Mouse (Mus musculus) activated CD4-positive, CD25-positive, alpha-beta regulatory T cell, adult 4 months (primary cell): Measurements from ENCODE around the gene Gna13. TPM values are rescaled to one million over a fixed set of nuclear protein-coding genes. Genes with fewer than 3 reads are reported as not detected.
A peak's percentile ranks its signal among the peaks of the same experiment; 100 is the strongest.
"Not testable (repeated sequence)": the region's sequence is repeated elsewhere in the genome, so short reads cannot be mapped to it uniquely, and the experiment has no call there.

Experiments used
- ATAC-seq: one replicate; pipeline ENCODE4 v1.8.0; 2017
- polyA plus RNA-seq, 2 experiments: library from polyadenylated mRNA; unstranded; fragments of 100-300 nt; shearing (Covaris generic); gene quantifications; one replicate each; pipeline ENCODE4 v1.2.1; 2017

Gna13 gene
- 10 to 100 TPM; 56.6 to 64.4 TPM for polyA plus RNA-seq

DNA sequence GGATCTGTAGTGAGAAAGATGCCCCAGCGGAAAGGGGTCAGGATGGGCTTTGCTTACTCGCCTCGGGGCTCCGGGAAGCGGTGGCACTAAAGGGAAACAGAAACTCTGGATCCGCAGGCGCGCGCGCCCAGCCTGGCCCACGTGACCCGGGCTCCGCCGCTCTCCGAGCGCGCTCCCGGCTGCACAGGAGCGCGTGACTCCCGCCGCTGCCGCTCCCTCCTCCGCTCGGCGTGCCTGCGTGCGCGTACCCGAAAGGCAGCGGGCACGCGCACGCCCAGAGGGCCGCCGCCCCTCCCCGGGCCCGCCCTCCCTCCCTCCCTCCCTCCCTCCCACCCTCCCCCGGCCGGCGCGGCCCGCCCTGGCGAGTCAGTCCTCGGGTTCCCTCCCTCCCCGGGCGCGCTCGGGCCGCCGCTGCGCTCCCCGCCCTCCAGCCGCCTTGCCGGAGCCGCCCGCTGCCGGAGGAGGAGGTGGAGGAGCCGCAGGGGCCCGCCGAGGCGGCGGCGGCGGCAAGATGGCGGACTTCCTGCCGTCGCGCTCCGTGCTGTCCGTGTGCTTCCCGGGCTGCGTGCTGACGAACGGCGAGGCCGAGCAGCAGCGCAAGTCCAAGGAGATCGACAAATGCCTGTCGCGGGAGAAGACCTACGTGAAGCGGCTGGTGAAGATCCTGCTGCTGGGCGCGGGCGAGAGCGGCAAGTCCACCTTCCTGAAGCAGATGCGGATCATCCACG, at the start of gene Gna13:
TSS of gene Gna13 (plus strand) at position 369 of the 728 bp plus-strand sequence.
- peak; percentile 35 for ATAC-seq

DNA sequence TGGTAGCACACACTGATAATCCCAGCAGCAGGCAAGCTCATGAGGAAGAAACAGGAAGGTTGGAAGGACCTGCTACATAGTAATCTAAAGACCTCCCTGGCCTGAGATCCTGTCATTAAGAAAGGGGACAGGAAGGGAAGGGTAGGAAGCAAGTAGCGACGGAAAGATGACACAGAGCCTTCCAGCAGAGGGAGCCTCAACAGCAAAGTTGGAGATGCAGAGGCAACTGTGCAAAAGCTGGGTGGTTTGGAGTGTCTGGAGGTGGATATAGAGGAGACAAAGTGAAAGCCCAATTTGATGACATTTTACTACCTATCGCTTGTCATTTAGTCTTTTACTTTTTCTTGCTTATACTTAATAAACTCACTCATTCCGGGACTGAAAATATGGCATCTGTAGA, 45.7 kb upstream of the Gna13 start:
- peak; percentile 48 for ATAC-seq

GRCm38 (mm10) chr11:109319471-109319870, 43.2 kb upstream of the Gna13 start:
- no peak for ATAC-seq

- ATAC-seq: no peak
Observed at GRCm38 (mm10) chr11:109319946-109320345, 42.7 kb upstream of the Gna13 start.

GRCm38 (mm10) chr11:109320361-109320933, 42.2 kb upstream of the Gna13 start:
- ATAC-seq: no peak

- no peak for ATAC-seq
Observed at GRCm38 (mm10) chr11:109326270-109326669, 36.4 kb upstream of the Gna13 start.

- no peak for ATAC-seq
Observed at GRCm38 (mm10) chr11:109327381-109327780, 35.2 kb upstream of the Gna13 start.

DNA sequence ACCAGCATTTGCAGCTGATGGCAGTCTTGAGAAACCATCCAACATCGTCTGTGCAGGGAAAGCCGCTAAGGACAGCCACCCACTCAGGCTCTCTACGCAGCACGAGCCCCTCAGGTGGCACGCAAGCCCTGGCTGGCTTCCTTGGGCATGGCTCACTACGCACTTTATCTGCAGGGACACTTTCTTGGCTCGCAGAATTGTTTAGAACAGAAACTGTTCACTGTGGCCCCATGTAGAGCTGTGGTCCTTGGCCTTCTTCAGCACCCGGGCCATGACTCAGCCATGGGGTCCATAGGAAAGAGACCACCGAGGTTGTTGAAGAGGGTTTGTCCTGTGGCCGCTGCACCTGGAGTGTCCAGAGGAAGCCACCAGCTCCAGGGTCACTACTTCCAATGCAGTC, 34.7 kb upstream of the Gna13 start:
- ATAC-seq: no peak

DNA sequence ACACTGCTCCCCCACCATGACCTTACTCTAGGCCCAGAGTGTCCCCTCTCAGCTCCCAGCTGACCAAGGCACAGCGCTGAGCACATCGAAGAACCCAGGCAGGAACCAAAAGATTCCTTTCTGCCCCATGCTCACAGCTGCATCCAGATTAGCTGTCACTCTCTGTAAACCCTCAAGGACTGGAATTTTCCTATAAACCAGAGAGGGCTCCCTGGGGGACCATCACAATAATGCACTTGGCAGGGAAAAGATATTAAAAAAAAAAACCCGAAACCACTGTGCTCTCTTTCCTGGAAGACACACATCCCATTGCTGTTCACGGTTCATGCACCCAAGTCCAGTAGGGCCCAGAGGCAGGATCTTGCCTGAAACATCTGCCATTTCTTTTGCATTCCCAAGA, 33.3 kb upstream of the Gna13 start:
- no peak for ATAC-seq

DNA sequence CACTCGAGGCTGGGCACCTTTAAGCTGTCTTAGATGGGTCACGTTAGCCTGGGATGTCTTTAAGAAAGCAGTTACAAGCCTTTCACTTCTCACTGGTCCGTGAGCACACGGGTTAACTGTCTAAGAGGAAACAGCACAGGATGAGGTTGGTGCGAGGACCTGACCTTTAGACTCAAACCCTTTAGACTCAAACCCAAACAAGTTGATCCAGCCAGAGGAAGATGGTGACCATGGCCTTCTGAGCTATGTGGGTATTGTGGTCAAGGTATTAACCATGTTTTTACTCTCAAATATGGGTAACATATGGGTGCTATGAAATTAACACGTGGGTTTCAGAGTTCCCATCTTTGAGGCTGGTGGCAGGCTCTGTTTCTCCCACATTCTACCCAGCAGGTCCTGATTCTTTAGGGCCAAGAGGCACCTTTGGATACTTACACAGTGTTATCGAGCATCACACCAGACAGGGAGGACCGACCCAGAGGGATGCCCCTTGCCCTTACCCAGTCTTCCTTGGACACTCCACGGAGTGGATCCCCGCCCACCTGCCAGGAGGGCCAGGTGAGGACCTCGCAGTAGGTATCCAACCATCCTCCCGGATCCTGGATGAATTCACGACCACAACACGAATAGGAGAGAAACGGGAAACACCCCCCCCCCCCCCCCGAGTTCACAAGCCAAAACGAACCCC, 31.8 kb upstream of the Gna13 start:
- no peak for ATAC-seq

DNA sequence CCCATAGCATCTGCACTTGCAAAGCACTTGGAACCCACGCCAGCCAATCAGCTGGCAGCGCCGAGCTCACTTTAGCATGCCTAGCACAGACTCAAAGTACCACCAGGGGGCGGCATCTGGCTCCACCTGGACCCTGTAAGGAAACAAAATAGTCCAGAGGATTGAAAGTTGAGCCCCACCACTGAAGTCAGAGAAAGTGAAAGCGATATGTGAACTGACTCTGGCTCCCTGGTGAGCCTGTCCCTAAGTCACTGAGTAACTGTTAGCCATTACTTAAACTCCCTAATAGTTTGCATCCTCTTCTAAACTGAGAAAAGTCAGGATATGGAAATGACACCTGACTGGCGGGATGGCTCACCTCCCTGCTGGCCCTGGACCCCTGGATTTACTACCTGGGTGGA, 31.2 kb upstream of the Gna13 start:
- peak; percentile 98 for ATAC-seq

DNA sequence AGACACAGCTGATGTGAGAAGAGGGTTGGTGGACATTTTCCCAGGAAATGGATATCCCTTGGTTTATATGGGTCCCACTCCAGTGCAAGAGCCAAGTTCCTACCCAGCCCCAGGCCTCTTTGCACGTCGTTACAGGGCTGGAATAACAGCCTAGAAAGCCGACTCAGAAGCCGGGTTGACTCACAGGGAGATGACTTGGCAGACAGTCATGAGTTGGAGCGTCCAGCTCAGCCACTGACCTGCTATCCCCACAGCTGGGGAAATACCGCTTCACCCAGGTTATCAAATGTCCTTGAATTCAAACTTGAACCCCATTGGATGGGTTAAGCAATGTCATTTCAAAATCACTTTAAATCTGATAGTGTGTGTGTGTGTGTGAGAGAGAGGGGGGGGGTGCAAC, 29.9 kb upstream of the Gna13 start:
- no peak for ATAC-seq

DNA sequence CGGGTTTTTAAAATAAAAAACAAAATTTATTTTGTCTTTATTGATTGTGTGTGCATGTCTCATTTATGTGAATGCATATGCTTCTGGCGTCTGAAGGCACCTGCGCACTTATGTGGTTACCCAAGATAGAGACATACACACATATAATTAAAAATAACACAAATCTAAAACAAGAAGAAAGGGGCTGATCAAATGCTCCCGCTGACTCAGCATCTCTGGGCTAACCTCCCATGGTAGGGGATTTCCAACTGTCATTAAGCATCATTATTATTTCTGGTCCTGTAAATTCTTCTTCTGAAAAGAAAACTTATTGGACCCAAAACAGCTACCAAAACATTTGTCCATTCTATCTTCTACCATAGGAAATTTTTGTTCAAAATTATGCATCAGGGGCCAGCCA, 27.9 kb upstream of the Gna13 start:
- ATAC-seq: no peak

DNA sequence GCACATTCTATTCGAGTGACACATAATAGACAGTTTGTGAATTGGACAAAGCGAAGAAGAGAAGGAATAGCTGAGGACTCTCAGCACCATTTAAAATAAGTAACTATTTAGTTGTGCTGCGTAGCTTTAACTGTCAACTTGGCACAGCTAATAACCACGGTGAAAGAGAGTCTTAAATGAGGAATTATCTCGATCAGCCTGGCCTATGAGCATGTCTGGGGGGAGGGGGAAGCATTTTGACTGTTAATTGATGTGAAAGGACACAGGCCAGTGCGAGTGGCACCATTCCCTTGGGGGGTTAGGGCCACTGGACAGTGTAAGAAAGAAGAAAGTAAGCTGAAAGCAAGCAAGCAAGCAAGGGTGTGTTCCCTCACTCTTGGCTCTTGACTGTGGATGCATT, 26.7 kb upstream of the Gna13 start:
- no peak for ATAC-seq

GRCm38 (mm10) chr11:109339155-109339938, 23.3 kb upstream of the Gna13 start:
- ATAC-seq: no peak

DNA sequence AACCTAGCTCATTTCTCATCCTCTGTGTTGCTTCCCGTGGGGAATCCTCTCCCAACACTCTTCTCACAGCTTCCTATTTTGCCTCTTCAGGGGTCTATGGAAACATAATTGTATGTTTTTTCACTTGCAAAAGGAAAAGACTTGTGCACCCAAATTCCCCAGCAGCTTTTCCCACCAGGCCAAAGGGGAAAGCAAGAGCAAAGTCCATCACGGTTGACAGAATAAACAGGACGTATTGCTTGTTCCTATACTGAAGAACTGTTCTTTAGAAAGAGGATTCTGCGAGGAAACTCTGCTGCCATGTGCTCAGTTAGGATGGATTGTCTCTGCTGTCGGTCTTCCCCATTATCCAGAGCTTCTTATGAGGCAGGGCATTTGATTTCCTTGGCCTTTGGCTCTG, 22.1 kb upstream of the Gna13 start:
- ATAC-seq: no peak

GRCm38 (mm10) chr11:109342666-109343065, 20.0 kb upstream of the Gna13 start:
- ATAC-seq: not testable (repeated sequence)

DNA sequence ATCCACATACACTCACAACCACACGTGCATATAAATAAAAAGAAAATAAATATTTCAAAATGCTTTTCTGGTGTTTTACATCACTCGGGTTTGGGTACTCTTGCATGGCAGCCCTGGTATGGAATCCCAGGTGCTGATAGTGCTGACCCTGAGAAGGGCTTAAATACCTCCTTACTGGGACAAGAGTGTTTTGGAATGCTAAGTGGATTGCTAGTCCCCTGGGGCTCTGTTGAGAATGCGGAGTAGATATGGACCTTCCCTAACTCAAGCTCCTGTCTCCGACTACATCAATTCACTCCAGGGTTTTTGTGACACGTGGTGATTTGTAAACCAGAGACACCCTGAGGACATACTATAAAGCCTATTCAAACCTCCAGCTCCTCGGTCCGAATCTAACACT, 19.1 kb upstream of the Gna13 start:
- no peak for ATAC-seq

GRCm38 (mm10) chr11:109343991-109344599, 18.5 kb upstream of the Gna13 start:
- ATAC-seq: no peak

- ATAC-seq: peak; percentile 92
Observed at GRCm38 (mm10) chr11:109347242-109347959, 15.2 kb upstream of the Gna13 start.

- ATAC-seq: no peak
Observed at GRCm38 (mm10) chr11:109348408-109348807, 14.2 kb upstream of the Gna13 start.
